Mouse (Mus musculus): ENCODE measurements around the gene Hsd3b1. TPM values are rescaled to one million over a fixed set of nuclear protein-coding genes. Genes with fewer than 3 reads are reported as not detected.
"Not testable (repeated sequence)": the region's sequence is repeated elsewhere in the genome, so short reads cannot be mapped to it uniquely, and the experiment has no call there.

The Hsd3b1 gene
- total RNA-seq, 2 experiments from 2014 or later: not detected

GRCm38 (mm10) chr3:98805032-98805431 is 54.6 kb downstream of the Hsd3b1 start:
- intact Hi-C loops (cut with DNase I; ENCODE audit: low total_unique reads); DNase-seq: not testable (repeated sequence)

Other genes starting within 250 kb of the Hsd3b1 start
- not detected for gene Hsd3b5, start 229.5 kb downstream of the Hsd3b1 start, total RNA-seq (2021)
- not detected for gene Hsd3b2, start 135.3 kb downstream of the Hsd3b1 start, total RNA-seq (2021)
- not detected for gene Hsd3b3, start 96.7 kb downstream of the Hsd3b1 start, total RNA-seq (2021)
- gene Hsd3b6, start 45.4 kb downstream of the Hsd3b1 start, total RNA-seq (2021): not detected
- gene Hao2, start 33.4 kb upstream of the Hsd3b1 start, total RNA-seq (2021): not detected

All from gastrocnemius, postnatal 14 days (tissue).